Mouse (Mus musculus): ENCODE results near the gene Sec22b. TPM values are rescaled to one million over a fixed set of nuclear protein-coding genes. Genes with fewer than 3 reads are reported as not detected.

Gene Sec22b
- total and polyA plus RNA-seq, 2 experiments, result 26.3 to 35.3 TPM

DNA sequence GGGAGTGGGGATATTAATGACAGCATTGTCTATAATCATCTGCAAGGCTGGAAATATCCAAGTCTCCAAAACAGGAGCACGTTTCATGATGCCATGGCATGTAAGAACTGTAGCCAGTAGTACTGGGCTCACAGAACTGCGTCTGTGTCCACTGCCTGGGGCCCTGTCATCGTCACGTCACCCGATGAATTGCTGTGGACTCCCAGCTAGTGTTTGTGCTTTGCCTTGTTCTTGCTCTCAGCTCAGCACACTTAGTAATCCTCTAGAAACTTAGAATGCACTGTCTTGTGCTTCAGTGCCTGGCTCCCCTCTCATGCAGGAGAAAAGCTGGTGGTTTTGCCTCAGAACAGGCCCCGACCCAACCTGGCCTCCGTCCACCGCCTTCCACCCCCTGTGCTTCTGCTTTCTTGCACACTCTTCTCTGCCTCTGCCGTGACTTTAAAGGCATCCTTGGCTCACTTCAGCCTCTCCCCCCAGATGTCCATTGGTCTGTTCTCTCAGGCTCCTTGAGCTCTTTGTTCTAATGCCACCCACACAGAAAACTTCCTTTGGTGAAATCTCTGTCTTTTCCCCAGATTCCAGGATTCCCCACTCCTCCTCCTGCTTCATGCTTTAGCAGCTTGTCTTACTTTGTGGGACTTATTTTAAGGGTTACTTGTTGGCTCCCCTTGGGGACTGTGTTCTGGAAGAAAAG, 39.7 kb downstream of the Sec22b start:
- Histone ChIP-seq H3K79me2 (ENCODE audit: control insufficient read depth, insufficient read depth, low read length) (no peaks in the 10 kb centered on the region), H3K4me3 (ENCODE audit: insufficient read depth, low read depth, low read length) (no peak overlapping the region), H3K4me1 (ENCODE audit: control insufficient read depth, insufficient read depth, low read length) (peaks cover 12% of the 10 kb centered on the region), H3K27me3 (ENCODE audit: control insufficient read depth, insufficient read depth, low read length) (no peaks in the 10 kb centered on the region), H3K36me3 (ENCODE audit: control insufficient read depth, insufficient read depth, low read length) (no peaks in the 10 kb centered on the region), H3K9ac (ENCODE audit: low read depth, low read length) (no peak overlapping the region), H3K27ac (replicated peaks; ENCODE audit: insufficient read depth, low read depth, low read length) (no peak overlapping the region)
- DNase-seq (ENCODE audit: extremely low read depth, low read depth, low spot score), result no peak
- WGBS, result 81% methylated on average over 9 of the region's 9 CpGs
- TF ChIP-seq POLR2A (IDR thresholded peaks at IDR 0.05; ENCODE audit: extremely low read depth, insufficient read depth, low read length) (no peak), CTCF (IDR thresholded peaks at IDR 0.05; ENCODE audit: low read depth, low read length) (no peak)

DNA sequence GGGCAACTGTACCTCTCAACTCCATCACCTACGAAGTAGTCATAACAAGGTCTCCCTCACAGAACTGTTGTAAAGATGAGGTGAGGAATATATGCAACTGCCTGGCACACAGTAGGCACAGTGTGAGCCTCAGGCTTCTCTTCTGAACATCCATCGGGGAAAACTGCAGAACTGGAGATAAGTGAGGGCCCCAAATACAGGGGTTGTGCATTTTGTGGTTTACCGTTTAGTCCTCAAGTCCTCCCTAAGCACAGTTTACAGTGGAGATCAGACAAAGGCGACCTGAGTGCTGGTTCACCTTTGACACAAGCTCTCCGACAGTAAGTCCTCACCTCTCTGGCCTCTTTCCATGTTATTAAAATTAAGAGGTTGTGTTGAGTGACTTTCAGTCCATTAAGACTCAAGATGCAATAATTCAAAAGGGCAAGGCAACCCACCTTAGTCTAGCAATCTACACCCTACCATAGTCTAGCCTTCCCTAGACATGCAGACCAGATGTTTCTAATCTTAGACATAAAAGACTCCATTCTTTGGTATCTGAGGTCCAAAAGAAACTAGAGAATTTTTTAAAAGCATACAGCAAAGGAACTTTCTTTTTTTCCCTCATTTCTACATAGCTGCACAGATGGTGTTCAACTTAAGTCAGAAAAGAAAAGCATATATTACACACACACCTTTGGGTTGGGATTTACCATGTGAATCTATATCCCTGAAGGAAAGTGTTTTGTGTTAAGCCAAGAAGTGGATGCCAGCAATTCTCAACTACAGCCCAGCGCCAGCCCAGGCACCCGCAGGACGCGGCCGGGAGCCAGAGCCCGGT, 40.7 kb downstream of the Sec22b start:
- Histone ChIP-seq H3K4me1 (ENCODE audit: control insufficient read depth, insufficient read depth, low read length) (peaks cover 12% of the 10 kb centered on the region), H3K27ac (replicated peaks; ENCODE audit: insufficient read depth, low read depth, low read length) (no peak overlapping the region)

GRCm38 (mm10) chr3:97942260-97942950, 41.4 kb downstream of the Sec22b start:
- peaks cover 12% of the 10 kb centered on the region for H3K4me1 ChIP-seq (ENCODE audit: control insufficient read depth, insufficient read depth, low read length)
- no peaks in the 10 kb centered on the region for H3K36me3 ChIP-seq (ENCODE audit: control insufficient read depth, insufficient read depth, low read length)
- no peaks in the 10 kb centered on the region for H3K27me3 ChIP-seq (ENCODE audit: control insufficient read depth, insufficient read depth, low read length)
- peak; percentile 24 for DNase-seq (ENCODE audit: extremely low read depth, low read depth, low spot score)
- H3K27ac ChIP-seq (replicated peaks; ENCODE audit: insufficient read depth, low read depth, low read length), result no peak overlapping the region
- no peak for TF ChIP-seq CTCF (IDR thresholded peaks at IDR 0.05; ENCODE audit: low read depth, low read length)
- H3K9ac ChIP-seq (ENCODE audit: low read depth, low read length), result peak overlapping the region; percentile 62
- 31% methylated on average over 16 of the region's 16 CpGs for WGBS
- H3K4me3 ChIP-seq (ENCODE audit: insufficient read depth, low read depth, low read length), result peak overlapping the region; percentile 49
- no peaks in the 10 kb centered on the region for H3K79me2 ChIP-seq (ENCODE audit: control insufficient read depth, insufficient read depth, low read length)

More for the DNA sequence above, 40.7 kb downstream of the Sec22b start:
- no peak for DNase-seq (ENCODE audit: extremely low read depth, low read depth, low spot score)
- TF ChIP-seq CTCF (IDR thresholded peaks at IDR 0.05; ENCODE audit: low read depth, low read length), result no peak
- no peak for TF ChIP-seq POLR2A (IDR thresholded peaks at IDR 0.05; ENCODE audit: extremely low read depth, insufficient read depth, low read length)
- 42% methylated on average over 11 of the region's 11 CpGs for WGBS
- Histone ChIP-seq H3K9ac (ENCODE audit: low read depth, low read length) (peak overlapping the region; percentile 62), H3K4me3 (ENCODE audit: insufficient read depth, low read depth, low read length) (peak overlapping the region; percentile 49; the same call in 1 of the 2 replicates), H3K27me3 (ENCODE audit: control insufficient read depth, insufficient read depth, low read length) (no peaks in the 10 kb centered on the region), H3K36me3 (ENCODE audit: control insufficient read depth, insufficient read depth, low read length) (no peaks in the 10 kb centered on the region), H3K79me2 (ENCODE audit: control insufficient read depth, insufficient read depth, low read length) (no peaks in the 10 kb centered on the region)

GRCm38 (mm10) chr3:97944462-97944861, 43.5 kb downstream of the Sec22b start:
- Histone ChIP-seq H3K36me3 (ENCODE audit: control insufficient read depth, insufficient read depth, low read length) (no peaks in the 10 kb centered on the region), H3K27ac (replicated peaks; ENCODE audit: insufficient read depth, low read depth, low read length) (no peak overlapping the region), H3K4me1 (ENCODE audit: control insufficient read depth, insufficient read depth, low read length) (peaks cover 7% of the 10 kb centered on the region), H3K9ac (ENCODE audit: low read depth, low read length) (no peak overlapping the region), H3K4me3 (ENCODE audit: insufficient read depth, low read depth, low read length) (no peak overlapping the region), H3K79me2 (ENCODE audit: control insufficient read depth, insufficient read depth, low read length) (no peaks in the 10 kb centered on the region), H3K27me3 (ENCODE audit: control insufficient read depth, insufficient read depth, low read length) (no peaks in the 10 kb centered on the region)
- 57% methylated on average over 5 of the region's 5 CpGs for WGBS
- DNase-seq (ENCODE audit: extremely low read depth, low read depth, low spot score), result no peak
- TF ChIP-seq CTCF (IDR thresholded peaks at IDR 0.05; ENCODE audit: low read depth, low read length) (no peak), POLR2A (IDR thresholded peaks at IDR 0.05; ENCODE audit: extremely low read depth, insufficient read depth, low read length) (no peak)

DNA sequence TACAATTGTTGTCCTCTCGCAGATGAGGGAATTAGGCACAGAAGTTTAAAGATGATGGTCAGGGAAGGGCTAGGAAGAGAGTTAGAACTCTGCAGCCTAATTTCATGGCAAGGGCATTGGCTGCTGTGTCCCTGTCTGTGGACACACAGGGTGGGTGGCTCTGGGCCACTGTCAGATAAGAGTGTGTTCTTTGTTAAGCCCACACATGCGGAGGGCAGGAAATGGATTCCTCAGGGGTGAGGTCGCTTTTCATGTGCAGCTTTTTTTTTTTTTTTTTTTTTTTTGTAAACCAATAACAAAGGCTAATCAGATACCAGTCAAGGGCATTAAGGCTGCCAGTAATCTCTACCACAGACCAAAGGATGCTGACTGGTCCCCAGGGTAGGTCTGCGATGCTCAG, 45.4 kb downstream of the Sec22b start:
- Histone ChIP-seq H3K36me3 (ENCODE audit: control insufficient read depth, insufficient read depth, low read length) (no peaks in the 10 kb centered on the region), H3K27ac (replicated peaks; ENCODE audit: insufficient read depth, low read depth, low read length) (no peak overlapping the region), H3K4me1 (ENCODE audit: control insufficient read depth, insufficient read depth, low read length) (peaks cover 3% of the 10 kb centered on the region), H3K27me3 (ENCODE audit: control insufficient read depth, insufficient read depth, low read length) (no peaks in the 10 kb centered on the region), H3K9ac (ENCODE audit: low read depth, low read length) (no peak overlapping the region), H3K4me3 (ENCODE audit: insufficient read depth, low read depth, low read length) (no peak overlapping the region), H3K79me2 (ENCODE audit: control insufficient read depth, insufficient read depth, low read length) (no peaks in the 10 kb centered on the region)
- no peak for DNase-seq (ENCODE audit: extremely low read depth, low read depth, low spot score)
- WGBS, result 55% methylated on average over 4 of the region's 4 CpGs
- TF ChIP-seq CTCF (IDR thresholded peaks at IDR 0.05; ENCODE audit: low read depth, low read length) (no peak), POLR2A (IDR thresholded peaks at IDR 0.05; ENCODE audit: extremely low read depth, insufficient read depth, low read length) (no peak)

Measured in liver, adult 2 months (tissue).